Mouse (Mus musculus) monocyte, adult 5-6 weeks (primary cell): ENCODE results near the gene Chrm3. TPM values are rescaled to one million over a fixed set of nuclear protein-coding genes. Genes with fewer than 3 reads are reported as not detected.

Experiments used
- ATAC-seq: fragments of 153-309, 156-312 bp; replicated peaks from 2 replicates; pipeline ENCODE4 v1.8.0; 2017; ENCODE audit warnings: mild to moderate bottlenecking; ENCODE audit not compliant: low TSS enrichment, insufficient number of reproducible peaks, severe bottlenecking, poor library complexity, low FRiP score
- total RNA-seq: library from RNA; stranded (forward); fragments of 200-1000, 200-491, 200-594 nt; gene quantifications from 3 replicates; pipeline ENCODE4 v1.2.3, GENCODE M21; 2017

Chrm3 gene
- total RNA-seq, 1 experiment from 2014 or later, result 3.0 TPM

DNA sequence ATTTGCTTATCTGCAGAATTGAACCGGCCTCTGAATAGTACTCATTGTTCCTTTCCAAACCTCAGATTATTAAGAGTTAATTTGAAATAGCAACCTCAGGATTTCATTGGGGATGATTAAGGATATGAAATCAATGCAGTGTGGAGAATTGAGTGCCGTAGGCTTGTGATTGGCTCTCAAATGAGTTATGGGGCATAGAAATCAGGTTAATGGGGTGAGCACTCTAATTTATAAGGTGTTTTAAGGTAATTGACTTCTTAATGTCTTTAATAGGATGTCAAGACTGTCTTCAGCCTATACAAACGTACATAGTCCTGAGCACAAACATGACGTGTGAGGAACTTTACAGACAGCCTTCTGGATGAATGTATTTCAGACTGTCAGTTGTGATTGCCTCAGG, 427.9 kb downstream of the Chrm3 start:
- ATAC-seq, result no peak

DNA sequence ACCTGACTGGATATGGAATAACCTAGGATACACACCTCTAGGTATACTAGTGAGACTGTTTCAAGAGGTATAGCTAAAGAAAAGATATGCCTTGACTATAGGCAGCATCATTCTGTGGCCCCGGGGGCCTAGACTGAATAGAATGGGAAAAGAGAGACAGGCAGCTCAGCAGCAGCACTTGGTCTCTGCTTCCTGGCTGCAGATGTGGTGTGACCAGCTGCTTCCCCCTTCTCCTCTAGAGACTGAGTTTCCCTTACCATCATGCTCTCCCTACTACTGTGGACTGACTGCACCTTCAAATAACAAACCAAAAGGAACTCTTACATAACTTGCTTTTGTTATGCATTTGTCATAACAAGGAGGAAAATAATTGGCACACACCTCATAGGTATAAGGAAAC, 430.0 kb downstream of the Chrm3 start:
- no peak for ATAC-seq

DNA sequence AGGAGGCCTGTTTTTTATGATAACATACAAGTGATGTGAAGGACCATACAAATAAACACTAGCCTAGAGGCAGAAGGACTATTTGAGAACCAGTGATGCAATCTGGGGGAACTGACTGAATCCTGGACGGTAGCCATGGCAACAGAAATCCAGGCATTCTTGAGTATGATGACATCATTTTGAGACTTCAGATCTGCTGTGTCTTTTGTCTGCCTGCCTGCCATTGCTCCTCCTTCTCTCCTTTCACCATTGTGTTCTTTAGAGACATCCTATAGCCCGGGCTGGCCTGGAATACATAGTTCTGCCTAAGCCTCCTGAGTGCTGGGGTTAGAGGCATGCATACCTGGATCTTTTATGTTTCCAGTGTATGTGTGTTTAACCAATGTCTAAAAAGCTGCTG, 430.7 kb downstream of the Chrm3 start:
- ATAC-seq, result no peak

DNA sequence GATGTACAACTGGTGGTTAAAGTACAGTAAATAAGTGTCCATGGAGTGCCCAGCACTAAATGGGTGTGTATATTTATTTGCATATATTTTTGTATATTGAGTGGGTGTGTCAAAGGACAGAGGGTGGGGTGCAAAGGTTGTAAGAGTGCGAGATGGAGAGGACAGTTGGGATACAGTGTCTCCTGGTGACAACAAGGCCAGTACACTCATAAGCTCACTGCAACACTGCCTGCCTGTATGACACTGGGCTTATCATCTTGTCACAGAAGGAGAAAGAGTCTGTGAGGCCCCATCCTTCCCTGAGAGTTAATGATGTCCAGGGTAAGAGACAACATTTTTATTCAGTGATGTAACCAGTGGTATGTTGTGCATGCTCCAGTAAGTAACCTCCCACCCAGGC, 439.5 kb downstream of the Chrm3 start:
- ATAC-seq, result no peak

DNA sequence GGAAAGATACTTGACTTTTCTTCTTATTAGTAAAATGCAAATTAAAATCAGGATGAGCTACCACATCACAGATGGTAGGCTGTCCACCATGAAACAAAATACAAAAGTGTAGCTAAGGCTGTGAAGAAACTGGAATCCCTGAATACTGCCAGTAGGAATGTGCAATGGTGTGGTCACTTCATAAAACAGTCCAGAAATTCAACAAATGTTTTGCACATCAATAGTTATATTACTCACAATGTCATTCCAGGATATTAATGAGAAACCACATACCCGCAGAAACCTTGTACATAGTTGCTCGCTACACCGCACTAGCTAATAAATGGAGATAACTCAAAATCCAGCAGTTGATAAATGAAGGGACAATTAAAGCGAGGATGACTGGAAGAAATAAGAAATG, 447.9 kb downstream of the Chrm3 start:
- ATAC-seq, result no peak

DNA sequence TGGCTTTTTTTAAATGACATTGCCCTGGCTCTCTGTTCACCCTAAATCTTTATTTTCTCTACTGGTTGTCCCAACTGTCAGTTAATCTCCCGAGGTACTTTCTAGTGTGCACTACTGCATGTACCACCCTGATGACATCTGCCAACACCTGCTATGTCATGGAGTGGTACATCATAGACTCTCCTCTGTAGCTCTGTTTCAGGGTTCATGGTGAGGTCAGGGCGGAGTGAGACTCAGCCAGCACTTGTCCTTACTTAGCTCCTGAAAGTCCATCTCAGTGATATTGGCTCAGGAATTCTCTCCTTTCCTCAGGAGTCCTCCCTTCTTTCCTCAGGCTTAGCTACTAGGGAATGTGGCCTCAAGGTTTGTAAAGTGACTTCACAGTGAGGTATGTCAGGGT, 451.9 kb downstream of the Chrm3 start:
- no peak for ATAC-seq

DNA sequence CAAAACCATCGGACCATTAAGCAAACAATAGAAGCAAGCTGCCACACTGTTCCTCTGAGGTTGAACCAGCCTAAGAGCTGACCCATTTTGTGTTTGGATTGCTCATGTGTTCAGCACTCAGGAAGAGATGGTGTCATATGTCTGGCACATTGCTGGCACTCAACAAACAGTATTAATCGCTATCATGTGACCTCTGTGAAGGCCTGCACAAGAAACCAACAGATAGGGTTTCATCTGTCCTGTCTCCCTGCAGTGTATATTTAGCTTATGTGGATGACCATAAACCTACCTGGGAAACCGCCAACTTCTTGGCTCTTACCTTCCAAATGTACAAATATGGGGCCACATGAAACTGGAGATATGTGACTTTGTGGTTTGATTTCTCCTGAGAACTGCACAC, 453.4 kb downstream of the Chrm3 start:
- no peak for ATAC-seq

DNA sequence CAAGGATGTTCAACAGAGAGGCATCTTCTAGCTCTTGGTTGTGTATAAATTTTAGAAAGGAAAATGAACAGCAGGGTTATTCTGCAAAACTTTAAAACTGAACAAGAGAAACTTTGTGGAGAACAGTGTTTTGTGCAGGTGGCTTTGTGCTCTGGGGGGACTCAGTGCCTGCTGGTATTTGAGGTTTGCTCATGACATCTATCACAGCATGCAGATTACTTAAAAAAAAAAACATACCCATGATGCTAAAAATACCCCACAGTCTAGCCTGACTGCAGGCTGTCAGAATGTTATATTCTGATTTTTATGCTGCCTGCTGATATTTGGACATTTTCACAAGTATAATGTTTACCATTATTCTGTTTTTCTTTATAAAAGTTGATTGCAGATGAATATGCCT, 456.2 kb downstream of the Chrm3 start:
- no peak for ATAC-seq

DNA sequence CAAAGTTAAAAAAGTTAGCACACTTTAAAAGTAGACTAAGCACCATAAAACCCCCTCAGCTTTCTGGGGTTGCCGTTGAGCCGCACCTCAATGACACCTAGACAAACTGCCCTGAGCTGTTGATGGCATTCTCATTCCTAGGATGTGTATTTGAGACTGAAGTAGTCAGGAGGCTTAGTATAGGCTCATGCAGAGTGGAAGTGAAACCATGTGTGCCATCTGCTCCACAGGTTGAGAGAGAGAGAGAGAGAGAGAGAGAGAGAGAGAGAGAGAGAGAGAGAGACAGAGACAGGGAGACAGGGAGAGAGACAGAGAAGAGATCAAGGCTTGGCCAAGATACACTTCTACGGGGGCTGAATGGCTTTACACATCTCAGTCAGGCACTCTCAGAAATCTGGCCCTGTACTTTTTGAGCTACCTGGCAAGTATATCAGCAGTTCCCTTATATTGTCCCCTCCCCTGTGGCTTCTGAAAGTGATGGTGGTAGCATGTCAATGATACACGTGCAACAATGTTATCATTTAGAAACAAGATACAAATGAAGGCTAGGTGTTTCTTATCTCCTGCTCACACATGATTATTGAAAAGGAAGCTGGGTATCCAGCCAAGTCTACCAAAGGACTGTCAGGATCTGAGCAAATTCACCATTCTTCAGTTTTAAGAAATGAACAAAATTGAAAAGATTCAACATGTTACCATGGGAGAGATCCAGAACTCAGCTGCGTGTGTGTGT, 459.8 kb downstream of the Chrm3 start:
- ATAC-seq, result no peak

DNA sequence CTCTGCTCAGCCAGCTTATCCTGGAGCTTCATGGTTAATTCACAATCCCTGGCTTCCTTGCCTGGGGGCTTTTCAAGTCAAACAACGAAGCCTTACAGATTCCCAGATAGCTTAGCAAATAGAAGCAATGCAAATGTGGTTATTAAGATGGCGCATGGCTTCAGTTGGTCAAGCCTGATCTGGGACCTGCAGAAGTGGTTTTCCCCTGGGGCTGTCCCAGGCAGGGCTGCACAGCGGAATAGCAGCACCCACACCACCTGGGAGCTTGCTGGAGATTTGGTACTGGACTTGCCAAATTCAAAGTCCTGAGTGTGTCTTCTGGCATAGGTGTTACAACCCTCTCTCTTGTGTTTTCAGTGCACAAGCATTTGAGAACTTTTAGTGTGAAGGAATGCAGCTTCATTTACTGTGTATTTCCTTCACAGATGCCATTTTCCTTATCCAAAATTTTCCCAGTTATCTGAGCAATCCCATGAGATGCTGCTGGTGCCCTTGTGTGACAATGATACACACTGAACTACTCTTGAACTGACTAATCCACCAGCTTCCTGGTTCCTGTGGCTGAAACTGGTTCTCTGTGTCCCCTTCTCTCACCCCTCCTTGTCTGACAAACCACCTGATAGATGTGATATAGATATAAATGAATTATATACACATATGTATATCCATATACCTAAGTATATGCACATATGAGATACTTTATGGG, 461.8 kb downstream of the Chrm3 start:
- ATAC-seq, result no peak

DNA sequence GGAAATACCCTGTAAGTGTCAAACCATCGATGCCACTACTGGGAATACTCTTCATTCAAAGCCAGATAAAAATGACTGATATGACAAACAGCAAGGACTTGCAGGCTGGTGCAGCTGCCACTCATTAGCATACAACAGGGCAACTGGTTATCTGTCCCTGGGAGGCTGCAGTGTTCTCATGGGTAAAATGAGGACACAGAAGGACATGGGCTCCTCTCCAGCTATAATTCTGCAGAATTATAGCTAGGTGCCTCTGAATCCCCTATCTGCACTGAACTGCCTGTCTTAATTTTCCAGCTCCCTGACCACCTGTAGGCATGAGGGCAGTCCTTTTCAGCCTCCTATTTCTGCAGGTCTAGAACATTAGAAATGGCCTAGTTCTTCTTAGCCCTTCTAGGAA, 463.4 kb downstream of the Chrm3 start:
- ATAC-seq, result no peak

DNA sequence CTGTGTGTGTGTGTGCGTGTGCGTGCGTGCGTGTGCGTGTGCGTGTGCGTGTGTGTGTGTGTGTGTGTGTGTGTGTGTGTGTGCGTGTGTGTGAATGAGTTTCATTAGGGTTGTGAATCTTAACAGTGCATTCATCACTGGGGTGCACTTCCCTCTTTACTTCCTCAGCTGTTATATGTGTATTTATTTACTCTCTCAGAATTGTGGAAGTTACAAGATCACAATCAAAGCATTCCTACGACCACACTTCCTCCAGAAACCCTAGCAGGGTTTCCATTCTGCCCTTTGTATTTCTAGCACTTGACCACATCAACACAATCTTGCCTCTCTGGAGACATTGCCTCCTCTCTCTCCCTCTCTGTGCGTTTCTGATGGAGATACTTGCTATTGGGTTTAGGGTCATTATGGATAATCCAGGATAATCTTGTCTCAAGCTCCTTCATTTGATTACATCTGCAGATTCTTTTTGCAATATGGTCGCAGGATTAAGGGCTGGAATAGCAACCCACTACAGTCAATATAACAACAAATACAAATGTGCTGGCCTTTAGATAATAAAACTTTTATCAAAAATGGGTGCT, 465.5 kb downstream of the Chrm3 start:
- peak; percentile 50; the same call in 1 of the 2 replicates for ATAC-seq

DNA sequence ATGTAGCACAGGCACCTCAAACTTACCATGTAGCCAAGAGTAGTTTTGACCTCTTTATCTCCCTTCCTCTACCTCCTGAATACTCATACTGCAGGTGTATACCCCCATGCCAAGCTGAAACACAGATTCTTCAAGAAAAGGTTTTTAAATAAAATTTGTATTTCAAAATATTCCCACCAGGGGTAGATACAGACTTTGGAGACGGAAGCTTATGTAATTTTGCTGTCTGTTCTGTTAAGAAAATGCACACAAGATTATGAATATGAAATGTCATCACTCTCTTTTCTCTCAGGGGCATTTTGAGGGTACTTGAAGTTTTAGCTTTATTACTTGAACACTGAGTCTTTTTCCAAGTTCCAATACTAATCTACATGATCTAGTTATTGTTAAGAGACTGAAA, 469.6 kb downstream of the Chrm3 start:
- no peak for ATAC-seq

DNA sequence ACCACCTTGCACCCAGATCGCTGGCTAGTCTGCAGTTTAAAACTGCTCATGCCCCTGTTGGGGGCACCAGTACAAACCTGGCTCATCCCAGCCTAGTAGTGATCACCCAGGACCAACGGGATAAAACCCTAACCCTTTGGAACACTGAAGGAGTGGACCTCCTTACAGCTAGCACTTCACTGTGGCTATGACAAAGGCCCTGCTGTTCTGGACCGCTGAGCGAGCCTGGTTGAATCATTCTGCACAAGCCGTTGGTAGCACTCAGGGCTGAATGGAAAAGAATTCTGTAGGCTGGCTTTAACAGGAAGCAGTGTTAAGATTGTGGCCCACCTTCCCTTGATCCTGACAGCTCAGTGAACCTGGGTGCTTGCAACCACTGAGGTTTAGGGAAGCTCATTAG, 470.2 kb downstream of the Chrm3 start:
- no peak for ATAC-seq

DNA sequence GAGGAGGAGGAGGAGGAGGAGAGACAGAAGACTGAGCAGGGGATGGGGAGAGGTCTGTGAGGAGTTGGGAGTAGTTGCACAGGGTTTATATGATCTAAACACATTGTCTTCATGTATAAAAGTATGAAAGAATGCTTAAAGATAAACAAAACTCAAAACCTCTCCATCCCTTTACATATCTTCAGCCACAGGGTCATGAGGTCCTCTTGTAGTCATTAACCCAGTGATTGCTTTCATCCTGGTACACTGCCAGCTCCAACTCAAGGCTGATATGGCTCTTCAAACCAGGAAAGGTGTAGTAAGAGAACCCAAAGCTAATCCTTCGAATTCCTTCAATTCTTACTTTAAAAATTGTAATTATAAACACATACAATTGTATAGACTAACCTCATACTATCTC, 470.7 kb downstream of the Chrm3 start:
- no peak for ATAC-seq

DNA sequence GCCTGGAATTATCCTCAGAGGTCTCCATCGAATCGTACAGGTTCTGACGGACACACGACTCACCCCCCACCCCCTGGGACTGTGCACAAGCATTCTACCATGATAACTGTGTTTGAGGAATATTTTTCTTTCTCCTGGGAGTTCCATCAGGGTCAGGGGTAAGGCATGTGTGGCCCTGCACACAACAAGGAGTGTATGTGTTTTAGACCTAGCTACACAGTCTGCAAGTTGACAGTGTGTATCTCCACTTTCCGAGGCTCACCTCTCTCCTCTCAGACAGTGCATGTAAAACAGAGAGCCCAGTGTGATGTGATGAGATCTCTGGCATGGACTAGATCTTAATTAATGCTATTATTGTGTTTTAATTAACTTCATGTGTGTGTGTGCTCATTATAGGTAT, 472.4 kb downstream of the Chrm3 start:
- no peak for ATAC-seq

DNA sequence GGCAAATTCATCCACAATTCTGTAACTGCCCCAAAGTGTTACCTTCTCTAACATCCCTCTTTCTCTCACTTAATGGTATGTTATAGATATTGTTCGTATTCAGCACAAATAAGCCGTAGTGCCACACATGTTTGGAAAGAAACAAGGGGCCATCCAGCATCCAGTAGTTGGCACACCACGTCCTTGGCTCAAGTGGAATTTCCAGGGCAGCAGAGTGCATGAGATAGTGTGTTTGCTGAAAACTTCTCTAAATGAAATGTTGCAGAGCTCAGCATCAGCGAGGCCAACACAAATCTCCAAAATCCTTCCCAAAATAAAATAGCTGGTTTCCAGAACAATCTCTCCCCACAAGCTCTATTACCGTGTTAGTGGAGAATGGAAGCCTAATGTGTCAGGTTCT, 473.4 kb downstream of the Chrm3 start:
- ATAC-seq, result no peak

DNA sequence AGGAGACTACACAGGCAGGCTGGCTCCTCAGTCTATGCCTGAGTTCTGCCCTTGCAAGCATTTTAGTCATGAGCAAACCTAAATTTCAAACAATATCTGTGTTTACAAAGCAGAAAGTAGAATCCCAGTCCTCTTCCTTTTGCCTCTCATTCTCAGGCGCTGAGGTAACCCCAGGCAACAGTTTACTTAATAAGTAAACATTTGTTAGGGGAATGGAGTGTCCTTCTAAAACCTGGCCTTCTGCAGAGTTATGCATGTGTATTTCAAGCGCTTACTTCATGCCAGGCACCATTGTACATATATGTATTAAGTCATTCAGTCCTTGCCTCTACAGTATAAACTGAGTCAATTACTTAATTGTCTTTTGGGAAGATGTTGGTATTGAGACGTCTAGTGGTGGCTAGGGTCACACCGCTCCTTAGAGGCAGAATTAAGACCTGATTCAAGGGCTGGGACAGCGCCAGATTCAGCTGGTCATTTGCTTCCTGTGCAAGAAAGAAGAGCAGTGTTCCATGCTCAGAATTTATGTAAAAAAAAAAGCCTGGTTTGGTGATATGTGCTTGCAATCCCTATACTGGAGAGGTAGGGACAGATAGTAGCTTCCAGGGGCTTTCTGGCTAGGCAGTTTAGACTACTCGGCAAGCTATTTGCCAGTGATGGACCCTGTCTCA, 474.0 kb downstream of the Chrm3 start:
- ATAC-seq, result no peak

DNA sequence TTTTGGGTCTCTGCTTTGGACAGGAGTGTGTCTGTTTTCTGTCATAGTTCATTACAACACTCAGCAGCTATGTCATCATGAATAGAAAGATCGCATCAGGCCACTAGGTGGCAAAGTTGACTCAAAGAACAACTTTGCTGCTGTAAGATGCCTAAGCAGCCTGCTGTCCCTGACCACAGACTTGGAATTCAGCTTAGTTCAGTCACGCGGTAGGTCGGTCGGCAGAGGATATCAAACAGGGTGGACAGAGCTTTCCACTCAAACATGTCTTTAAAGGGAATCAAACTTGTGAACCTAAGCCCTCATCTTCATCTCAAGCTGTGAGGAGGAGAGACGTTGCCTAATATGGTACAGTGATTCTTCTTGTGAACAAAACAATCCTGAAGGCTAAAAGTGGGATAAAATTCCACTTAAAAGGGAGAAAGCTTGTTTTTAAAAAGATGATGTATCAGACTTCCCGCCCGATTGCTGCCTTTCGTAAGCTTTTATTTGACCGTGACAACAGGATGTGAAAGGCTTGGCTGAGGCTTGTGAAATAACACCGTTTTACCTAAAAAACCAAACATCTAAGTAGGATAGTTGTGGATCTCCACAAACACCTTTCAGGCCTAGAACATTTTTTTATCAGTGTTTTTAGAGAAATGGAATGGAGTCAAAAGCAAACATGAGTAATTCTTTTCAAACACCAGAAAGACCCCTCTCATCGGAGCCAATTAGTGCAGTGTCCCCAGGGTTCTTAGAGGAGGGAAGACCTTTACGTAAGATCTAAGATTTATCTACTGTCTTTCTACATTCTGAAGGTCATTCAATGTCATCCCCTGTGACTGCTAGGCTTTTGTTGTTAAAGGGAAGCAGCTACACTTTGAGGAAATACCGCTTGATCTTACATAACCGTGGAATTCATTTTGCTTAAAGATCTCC, 478.0 kb downstream of the Chrm3 start:
- peak; percentile 46 for ATAC-seq
